Mouse (Mus musculus) forebrain, embryonic 12.5 days (tissue): ENCODE results near the gene Hist1h2bb. TPM values are rescaled to one million over a fixed set of nuclear protein-coding genes. Genes with fewer than 3 reads are reported as not detected.
"Not testable (repeated sequence)": the region's sequence is repeated elsewhere in the genome, so short reads cannot be mapped to it uniquely, and the experiment has no call there.

Source experiments
- ATAC-seq: fragments of 200-750 bp; cut with Nextera tagmentation; 2 replicates; pipeline ENCODE4 v1.8.0; 2017; ENCODE audit warnings: moderate TSS enrichment; ENCODE audit not compliant: low FRiP score
- H3K27ac ChIP-seq: fragments of 300-500 bp; sonication (generic); 2 replicates; pipeline ENCODE4 v1.5.1; 2016; ENCODE audit warnings: mild to moderate bottlenecking
- H3K27me3 ChIP-seq: fragments of 300-500 bp; sonication (generic); 2 replicates; pipeline ENCODE4 v1.6.1; 2016; ENCODE audit warnings: mild to moderate bottlenecking
- H3K36me3 ChIP-seq: fragments of 300-500 bp; sonication (generic); replicated peaks from 2 replicates; pipeline ENCODE4 v1.6.1; 2016; ENCODE audit warnings: mild to moderate bottlenecking
- H3K4me1 ChIP-seq: fragments of 300-500 bp; sonication (generic); 2 replicates; pipeline ENCODE4 v1.6.1; 2016
- H3K4me2 ChIP-seq: fragments of 300-500 bp; sonication (generic); 2 replicates; pipeline ENCODE4 v1.6.1; 2016; ENCODE audit warnings: mild to moderate bottlenecking, moderate library complexity
- H3K4me3 ChIP-seq: fragments of 300-500 bp; sonication (generic); replicated peaks from 2 replicates; pipeline ENCODE4 v1.5.1; 2016; ENCODE audit warnings: mild to moderate bottlenecking
- H3K9ac ChIP-seq: fragments of 300-500 bp; sonication (generic); 2 replicates; pipeline ENCODE4 v1.6.1; 2016; ENCODE audit warnings: mild to moderate bottlenecking
- H3K9me3 ChIP-seq: fragments of 300-500 bp; sonication (generic); 2 replicates; pipeline ENCODE4 v1.6.1; 2016
- WGBS: fragments of 180-500 bp; shearing (Covaris S2); methylation state at CpG from one replicate; pipeline ENCODE4 v1.1.7; 2016; 5-methylcytosine and 5-hydroxymethylcytosine counted together
- polyA plus RNA-seq: library from polyadenylated mRNA; unstranded; fragments of >200 nt; fragmentation: Nextera tagmentation; extraction: Ambion mirVana; gene quantifications from 2 replicates; pipeline ENCODE4 v1.2.1, GENCODE M21; 2016

Gene Hist1h2bb
- polyA plus RNA-seq, 1 experiment from 2014 or later, result 3.5 TPM

DNA sequence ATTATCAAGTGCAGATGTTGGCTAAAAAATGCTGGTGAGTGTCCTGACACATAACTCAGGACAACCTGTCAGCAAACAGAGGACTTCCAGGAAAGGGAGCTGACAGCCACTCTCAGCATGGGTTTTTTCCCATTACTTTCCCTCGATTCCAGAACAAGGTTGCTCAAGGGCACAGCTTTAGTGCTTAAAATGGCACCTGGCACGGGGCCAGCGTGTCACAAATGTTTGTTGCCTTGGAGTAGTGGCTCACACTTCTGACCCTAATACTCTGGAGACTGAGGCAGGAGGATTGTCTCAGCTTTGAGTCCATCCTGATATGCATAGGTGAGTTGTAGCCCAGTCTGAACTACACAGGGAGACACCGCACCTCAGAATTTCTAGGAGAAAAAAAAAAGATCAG lies 37.9 kb upstream of the Hist1h2bb start:
- no peak for ATAC-seq
- no peaks in the 10 kb centered on the region for H3K9me3 ChIP-seq
- H3K36me3 ChIP-seq, result no peaks in the 10 kb centered on the region
- H3K4me1 ChIP-seq, result peaks cover 13% of the 10 kb centered on the region
- H3K9ac ChIP-seq, result no peak overlapping the region
- 85% methylated on average over 4 of the region's 4 CpGs for WGBS
- peaks cover 7% of the 10 kb centered on the region; the same call in 1 of the 2 replicates for H3K27me3 ChIP-seq
- no peak overlapping the region for H3K4me2 ChIP-seq
- no peak overlapping the region for H3K4me3 ChIP-seq
- H3K27ac ChIP-seq, result no peak overlapping the region

DNA sequence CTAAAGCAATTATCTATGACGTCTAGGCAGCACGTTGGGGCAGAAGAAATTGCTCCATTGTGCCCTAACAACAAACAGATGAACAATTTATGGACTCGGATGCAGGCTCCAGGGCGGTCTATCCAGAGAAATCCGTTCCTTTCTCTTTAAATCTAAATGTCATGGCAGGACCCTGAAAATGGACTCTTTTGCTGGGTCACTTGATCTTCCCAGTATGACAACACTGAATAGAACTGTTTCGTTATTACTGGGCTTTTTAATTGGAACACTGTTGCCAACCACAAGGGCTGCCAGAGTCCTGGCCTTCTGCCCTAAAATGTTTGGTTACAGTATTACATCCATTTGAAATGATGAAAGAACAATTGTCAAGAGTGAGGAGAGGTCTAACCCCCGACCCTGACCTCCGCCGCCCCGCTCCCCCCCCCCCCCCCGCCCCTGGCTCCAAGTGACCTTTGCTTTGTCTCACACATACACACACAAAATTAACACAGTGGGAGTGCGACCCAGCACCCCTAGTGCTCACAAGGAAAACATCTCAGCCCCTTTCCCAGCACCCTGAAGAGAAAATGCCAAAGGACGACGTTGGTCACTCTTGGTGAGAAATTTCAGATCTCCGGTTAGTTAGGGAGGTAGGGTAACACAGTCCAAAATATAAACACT lies 36.7 kb upstream of the Hist1h2bb start:
- peak overlapping the region; percentile 52 for H3K4me2 ChIP-seq
- peaks cover 13% of the 10 kb centered on the region for H3K4me1 ChIP-seq
- peak overlapping the region; percentile 28 for H3K4me3 ChIP-seq
- H3K27ac ChIP-seq, result no peak overlapping the region
- H3K27me3 ChIP-seq, result peaks cover 7% of the 10 kb centered on the region; the same call in 1 of the 2 replicates
- no peaks in the 10 kb centered on the region for H3K36me3 ChIP-seq
- WGBS, result 18% methylated on average over 15 of the region's 15 CpGs
- 0 out of 2 replicates have a peak, but pooled peaks have one; percentile 6 for ATAC-seq
- H3K9me3 ChIP-seq, result no peaks in the 10 kb centered on the region
- peak overlapping the region; percentile 33 for H3K9ac ChIP-seq

DNA sequence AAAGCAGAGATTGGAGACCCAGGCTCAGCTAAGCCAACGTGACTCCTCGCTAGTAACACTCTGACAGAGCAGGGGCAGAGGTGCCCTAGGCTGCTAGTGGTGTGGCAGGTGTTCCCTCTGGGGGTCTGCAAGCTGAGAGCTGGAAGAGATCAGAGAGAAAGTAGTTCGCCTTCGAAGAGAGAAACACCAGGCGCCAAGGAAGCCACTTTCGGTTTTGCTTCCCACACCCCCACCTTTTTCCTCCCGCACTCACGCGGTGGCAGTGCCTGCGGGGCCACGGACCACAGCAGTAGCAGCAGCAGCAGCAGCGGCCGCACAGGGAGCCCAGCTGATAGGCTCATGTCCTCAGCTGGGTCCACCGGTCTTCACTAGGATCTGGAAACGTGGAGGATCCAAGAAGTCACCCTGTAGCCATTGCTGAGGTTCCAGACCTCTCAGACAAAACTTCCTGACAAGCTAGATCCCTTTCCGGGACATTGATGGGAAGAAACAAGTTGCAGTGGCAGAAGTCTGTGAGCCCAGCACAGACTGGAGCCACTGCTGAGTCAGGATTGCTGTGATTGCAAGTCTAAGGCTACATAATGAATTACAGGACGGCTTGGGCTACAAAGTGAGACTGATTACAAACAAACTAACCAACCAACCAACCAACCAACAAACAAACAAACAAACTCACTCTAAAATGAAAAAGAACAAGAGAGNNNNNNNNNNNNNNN lies 36.0 kb upstream of the Hist1h2bb start, which contains the start of gene Hfe:
TSS of gene Hfe (minus strand) at position 481 of the 716 bp plus-strand sequence.
- Histone ChIP-seq H3K27ac (no peak within 1 kb of the TSS), H3K9me3 (no peaks in the 10 kb centered on the region), H3K4me3 (peak within 1 kb of the TSS; percentile 28), H3K9ac (peak within 1 kb of the TSS; percentile 33), H3K4me2 (peak within 1 kb of the TSS; percentile 52), H3K4me1 (peaks cover 13% of the 10 kb centered on the region), H3K36me3 (no peaks in the 10 kb centered on the region), H3K27me3 (peaks cover 7% of the 10 kb centered on the region; the same call in 1 of the 2 replicates)
- 0 out of 2 replicates have a peak, but pooled peaks have one; percentile 53 for ATAC-seq
- WGBS, result 6% methylated on average over 17 of the region's 17 CpGs

DNA sequence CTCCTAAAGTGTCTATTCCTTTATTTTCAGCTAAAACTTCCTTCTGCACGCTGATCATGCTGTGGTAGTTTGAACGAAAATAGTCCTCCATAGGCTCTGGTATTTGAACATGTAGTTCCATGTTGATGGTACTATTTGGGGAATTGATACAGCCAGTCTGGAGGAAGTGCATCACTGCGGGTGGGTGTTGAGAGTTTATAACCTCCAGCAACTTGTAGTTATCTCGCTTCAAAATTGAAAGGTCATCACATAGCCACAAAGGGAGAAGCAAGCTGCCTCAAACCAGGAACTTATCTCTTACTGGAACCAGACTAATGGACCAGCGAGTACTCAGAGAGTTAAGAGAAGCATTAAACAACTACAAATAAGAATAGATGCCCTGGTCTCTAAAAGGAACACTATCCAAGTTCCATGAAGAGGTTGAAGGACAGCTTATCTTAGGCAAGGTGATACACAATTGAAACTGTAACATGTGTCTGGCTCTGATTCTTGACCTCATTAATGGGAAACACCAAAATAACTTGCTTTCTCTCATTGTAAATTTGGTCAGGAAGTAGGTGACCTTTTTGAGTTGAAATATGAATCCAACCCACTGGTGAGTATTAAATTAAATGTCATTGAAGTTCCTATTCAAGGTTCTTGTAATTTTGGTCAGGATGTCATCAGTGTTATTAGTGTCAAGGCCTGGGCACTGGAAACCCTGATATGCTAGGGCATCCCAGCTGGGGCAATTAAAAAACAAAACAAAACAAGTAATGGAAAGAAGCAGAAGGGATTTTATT lies 30.1 kb upstream of the Hist1h2bb start:
- Histone ChIP-seq H3K4me3 (no peak overlapping the region), H3K9me3 (no peaks in the 10 kb centered on the region), H3K27ac (no peak overlapping the region), H3K9ac (no peak overlapping the region), H3K4me2 (no peak overlapping the region), H3K4me1 (no peaks in the 10 kb centered on the region), H3K27me3 (no peaks in the 10 kb centered on the region), H3K36me3 (no peaks in the 10 kb centered on the region)
- ATAC-seq, result no peak
- WGBS, result 86% methylated on average over 5 of the region's 5 CpGs

DNA sequence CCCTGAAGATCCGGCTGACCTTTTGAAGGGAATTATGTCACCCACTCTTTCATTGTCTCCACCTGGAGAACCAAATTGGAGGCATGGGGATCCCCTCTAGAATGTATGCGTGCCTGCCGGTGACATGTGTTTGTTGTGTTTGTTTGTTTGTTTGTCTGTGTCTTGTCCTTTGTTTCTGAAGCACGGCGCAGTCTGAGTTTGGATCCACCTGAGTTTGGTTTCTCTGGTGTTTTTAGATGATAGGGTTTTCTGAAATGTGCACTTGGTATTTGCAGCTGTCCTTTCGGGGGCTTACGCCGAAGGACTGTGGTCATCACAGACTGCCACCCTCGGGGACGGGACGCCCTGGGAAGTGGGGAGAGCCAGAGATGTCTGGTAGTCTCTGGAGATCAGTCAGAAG lies 29.4 kb upstream of the Hist1h2bb start:
- WGBS, result 64% methylated on average over 11 of the region's 11 CpGs
- ATAC-seq, result no peak

DNA sequence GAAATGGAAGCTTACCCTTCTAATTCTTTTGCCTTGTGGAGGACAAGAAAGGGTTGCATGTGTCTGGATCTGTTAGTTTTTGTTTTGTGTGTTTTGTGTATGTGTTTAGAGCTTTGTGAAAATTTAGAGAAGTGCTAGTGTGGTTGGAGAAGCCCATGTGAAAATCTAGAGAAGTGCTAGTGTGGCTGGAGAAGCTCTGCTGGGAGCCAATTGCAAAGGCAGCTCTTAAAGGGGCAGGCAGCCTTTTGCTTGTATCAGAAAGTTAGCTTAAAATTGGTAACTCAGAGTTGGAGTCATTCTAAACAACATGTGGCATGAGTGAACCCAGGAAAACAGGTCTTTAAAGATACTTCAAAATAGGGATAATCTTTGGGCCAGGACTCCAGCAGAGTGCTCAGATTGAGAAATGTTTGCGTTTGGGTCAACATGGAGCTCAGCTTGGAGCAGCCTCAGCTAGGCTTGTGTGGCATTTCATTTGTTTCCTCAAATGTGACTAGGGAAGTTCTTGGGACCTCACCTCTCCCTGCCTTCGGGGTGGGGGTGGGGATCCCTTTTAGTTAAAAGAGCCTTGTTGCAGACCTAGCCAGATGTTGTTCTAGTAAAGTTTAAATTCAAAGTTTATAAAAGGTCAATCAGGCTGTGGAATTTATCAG lies 28.8 kb upstream of the Hist1h2bb start:
- not testable (repeated sequence) for H3K36me3 ChIP-seq, H3K4me2 ChIP-seq, H3K27me3 ChIP-seq, H3K9me3 ChIP-seq, H3K27ac ChIP-seq, H3K9ac ChIP-seq, H3K4me1 ChIP-seq, ATAC-seq, H3K4me3 ChIP-seq
- WGBS, result 17% methylated on average over 2 of the region's 2 CpGs

More for the DNA sequence above, 29.4 kb upstream of the Hist1h2bb start:
- Histone ChIP-seq H3K4me2 (no peak overlapping the region), H3K9ac (no peak overlapping the region), H3K4me3 (no peak overlapping the region), H3K9me3 (no peaks in the 10 kb centered on the region), H3K27ac (no peak overlapping the region), H3K27me3 (no peaks in the 10 kb centered on the region), H3K4me1 (no peaks in the 10 kb centered on the region), H3K36me3 (no peaks in the 10 kb centered on the region)

DNA sequence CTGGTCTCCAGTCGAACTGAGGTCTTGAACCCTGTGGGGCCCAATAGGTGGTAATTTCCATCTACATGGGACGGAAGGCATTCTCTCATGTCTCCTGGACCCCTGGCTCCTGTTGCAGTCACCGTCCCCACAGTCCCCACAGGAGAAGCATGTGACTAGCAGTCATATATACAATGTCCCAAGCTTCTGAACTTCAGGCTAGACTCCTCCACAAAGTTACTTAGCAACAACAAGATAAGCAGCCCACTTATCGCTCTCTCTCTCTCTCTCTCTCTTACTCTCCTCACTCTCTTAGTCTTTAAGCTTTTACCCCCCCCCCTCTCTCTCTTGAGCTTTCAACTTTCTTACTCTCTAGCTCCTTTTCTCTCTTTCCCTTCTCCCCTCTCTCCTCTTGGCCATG lies 22.3 kb upstream of the Hist1h2bb start:
- ATAC-seq, result no peak
- 91% methylated on average over 4 of the region's 4 CpGs for WGBS
- Histone ChIP-seq H3K36me3 (no peaks in the 10 kb centered on the region), H3K4me1 (no peaks in the 10 kb centered on the region), H3K4me3 (no peak overlapping the region), H3K27me3 (no peaks in the 10 kb centered on the region), H3K9ac (no peak overlapping the region), H3K27ac (no peak overlapping the region), H3K4me2 (no peak overlapping the region), H3K9me3 (no peaks in the 10 kb centered on the region)

DNA sequence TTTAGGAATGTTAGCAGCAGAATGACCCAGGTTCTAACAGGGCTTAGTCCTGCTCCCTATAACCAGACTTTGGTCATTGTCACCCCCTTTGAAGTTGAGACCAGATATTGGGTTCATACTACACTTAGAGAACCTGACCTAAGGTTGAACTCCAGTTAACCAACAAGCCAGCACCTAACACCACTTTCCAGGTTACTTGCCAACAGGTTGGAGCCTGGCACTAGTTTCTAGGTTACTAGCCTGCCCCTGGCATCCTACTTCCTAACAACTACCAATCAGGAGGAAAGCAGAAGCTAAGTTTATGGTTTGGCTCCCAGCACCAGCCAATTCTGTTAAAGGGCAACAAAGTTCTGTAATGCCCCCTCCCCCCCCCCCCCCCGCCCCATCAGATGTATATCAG lies 21.3 kb upstream of the Hist1h2bb start:
- Histone ChIP-seq H3K27ac (no peak overlapping the region), H3K36me3 (no peaks in the 10 kb centered on the region), H3K4me2 (no peak overlapping the region), H3K4me1 (no peaks in the 10 kb centered on the region), H3K9me3 (no peaks in the 10 kb centered on the region), H3K4me3 (no peak overlapping the region), H3K27me3 (no peaks in the 10 kb centered on the region), H3K9ac (no peak overlapping the region)
- no peak for ATAC-seq
- WGBS, result no CpG with 5 or more reads among the region's 1 CpGs

DNA sequence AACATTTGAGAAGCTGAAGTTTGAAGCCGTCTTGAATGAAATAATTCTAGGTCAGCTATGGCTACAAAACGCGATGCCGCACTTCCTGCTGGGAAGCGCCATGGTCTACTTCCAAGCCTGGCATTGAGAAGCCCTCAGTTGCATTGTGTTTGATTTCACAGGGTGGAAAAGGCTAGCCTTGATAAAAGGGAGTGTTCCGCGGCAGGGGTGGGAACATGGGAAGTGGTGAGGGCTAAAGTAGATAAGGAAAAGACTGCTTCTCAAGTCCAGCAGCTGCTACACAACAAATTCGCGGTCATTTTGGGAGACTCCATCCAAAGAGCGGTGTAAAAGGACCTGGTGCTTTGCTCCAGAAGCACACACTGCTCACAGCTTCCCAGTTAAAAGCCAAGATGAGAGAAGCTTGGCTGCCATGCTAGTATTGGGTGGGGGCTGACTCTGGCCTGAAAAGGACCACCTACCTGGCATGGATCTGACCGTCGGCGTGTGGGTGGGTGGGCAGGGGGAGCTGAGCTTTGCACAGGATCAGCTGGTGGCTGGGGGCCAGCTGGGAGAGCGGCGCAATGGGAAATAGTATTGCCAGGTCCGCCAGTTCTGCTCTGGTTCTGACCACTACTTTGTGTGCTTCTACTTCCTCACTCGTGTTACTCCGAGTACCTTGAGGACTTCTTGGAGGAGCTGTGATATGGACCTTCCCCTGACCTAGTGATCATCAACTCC lies 17.9 kb upstream of the Hist1h2bb start:
- no peak for ATAC-seq
- no peaks in the 10 kb centered on the region for H3K9me3 ChIP-seq
- H3K27me3 ChIP-seq, result no peaks in the 10 kb centered on the region
- H3K27ac ChIP-seq, result no peak overlapping the region
- 91% methylated on average over 18 of the region's 18 CpGs for WGBS
- no peak overlapping the region for H3K4me2 ChIP-seq
- no peaks in the 10 kb centered on the region for H3K36me3 ChIP-seq
- no peak overlapping the region for H3K4me3 ChIP-seq
- H3K9ac ChIP-seq, result no peak overlapping the region
- no peaks in the 10 kb centered on the region for H3K4me1 ChIP-seq

DNA sequence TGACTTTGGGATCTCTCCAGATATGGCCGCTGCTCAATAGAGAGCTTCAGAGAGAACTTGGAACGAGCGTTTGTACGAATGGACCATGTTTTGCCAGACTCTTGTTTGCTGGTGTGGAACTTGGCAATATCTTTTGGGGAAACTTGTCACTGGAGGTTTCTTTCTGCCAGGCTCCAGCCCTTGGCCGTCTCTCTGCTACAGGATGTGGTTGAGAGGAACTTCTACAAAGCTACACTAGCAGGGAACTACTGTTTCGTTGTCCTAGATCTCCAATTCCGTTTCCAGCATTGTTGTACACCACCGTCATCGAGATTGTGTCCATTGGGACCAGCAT lies 17.4 kb upstream of the Hist1h2bb start:
- no peak overlapping the region for H3K4me3 ChIP-seq
- H3K36me3 ChIP-seq, result no peaks in the 10 kb centered on the region
- H3K4me2 ChIP-seq, result no peak overlapping the region
- no peaks in the 10 kb centered on the region for H3K4me1 ChIP-seq
- no peak for ATAC-seq
- no peak overlapping the region for H3K9ac ChIP-seq
- H3K27me3 ChIP-seq, result no peaks in the 10 kb centered on the region
- H3K27ac ChIP-seq, result no peak overlapping the region
- H3K9me3 ChIP-seq, result no peaks in the 10 kb centered on the region
- WGBS, result 95% methylated on average over 9 of the region's 9 CpGs

DNA sequence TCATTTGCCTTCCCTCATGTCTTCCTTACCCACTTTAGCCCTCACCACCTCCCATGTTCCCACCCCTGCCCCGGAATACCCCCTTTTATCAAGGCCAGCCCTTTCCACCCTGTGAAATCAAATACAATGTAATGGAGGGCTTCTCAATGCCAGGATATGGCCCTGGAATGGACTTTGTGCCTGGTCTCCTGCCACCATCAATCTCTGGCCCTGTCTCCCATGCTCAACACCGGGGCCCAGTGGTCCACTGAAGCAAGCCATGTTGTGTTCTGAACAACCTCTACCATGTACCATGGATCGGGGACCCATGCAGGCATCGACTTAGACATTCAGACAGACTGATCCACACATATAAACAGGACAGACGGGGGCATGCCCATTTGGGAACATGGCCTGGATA lies 16.8 kb upstream of the Hist1h2bb start:
- no peak overlapping the region for H3K4me3 ChIP-seq
- H3K4me1 ChIP-seq, result no peaks in the 10 kb centered on the region
- no peak overlapping the region for H3K9ac ChIP-seq
- no peaks in the 10 kb centered on the region for H3K36me3 ChIP-seq
- no peak overlapping the region for H3K27ac ChIP-seq
- no peaks in the 10 kb centered on the region for H3K27me3 ChIP-seq
- no peaks in the 10 kb centered on the region for H3K9me3 ChIP-seq
- WGBS, result 94% methylated on average over 5 of the region's 5 CpGs
- no peak for ATAC-seq
- H3K4me2 ChIP-seq, result no peak overlapping the region
